Mouse (Mus musculus) C2C12 (cell line): ENCODE results near the gene Scfd2. TPM values are rescaled to one million over a fixed set of nuclear protein-coding genes. Genes with fewer than 3 reads are reported as not detected.

Experiments used
- H3K27me3 ChIP-seq: one replicate; pipeline ENCODE4 v1.6.1; 2011; ENCODE audit not compliant: control insufficient read depth, insufficient read depth, insufficient read length
- H3K36me3 ChIP-seq: one replicate; pipeline ENCODE4 v1.6.1; 2011; ENCODE audit not compliant: control insufficient read depth, insufficient read depth
- H3K4me3 ChIP-seq: one replicate; pipeline ENCODE4 v1.5.1; 2011; ENCODE audit warnings: mild to moderate bottlenecking, control low read depth; ENCODE audit not compliant: poor library complexity, insufficient read depth, severe bottlenecking
- H3K79me2 ChIP-seq: one replicate; pipeline ENCODE4 v1.6.1; 2011; ENCODE audit not compliant: control insufficient read depth, insufficient read depth
- H3K79me3 ChIP-seq: one replicate; pipeline ENCODE4 v1.6.1; 2011; ENCODE audit warnings: low read depth, control low read depth
- H3ac ChIP-seq: one replicate; pipeline ENCODE3; 2011; ENCODE audit warnings: low read depth; ENCODE audit not compliant: control insufficient read depth, insufficient read length
- CEBPB ChIP-seq: IDR thresholded peaks from one replicate; pipeline ENCODE4 v1.6.1; 2011; ENCODE audit warnings: low read depth, mild to moderate bottlenecking, control low read depth, moderate library complexity
- CTCF ChIP-seq: IDR thresholded peaks from one replicate; pipeline ENCODE4 v1.5.1; 2011; ENCODE audit not compliant: control insufficient read depth, insufficient read depth, insufficient read length
- FOSL1 ChIP-seq: IDR thresholded peaks from one replicate; pipeline ENCODE4 v1.8.0; 2011; ENCODE audit warnings: mild to moderate bottlenecking, low read length; ENCODE audit not compliant: poor library complexity, insufficient read depth, severe bottlenecking
- MAX ChIP-seq: IDR thresholded peaks from one replicate; pipeline ENCODE4 v1.6.1; 2011; ENCODE audit warnings: mild to moderate bottlenecking, control low read depth
- MYOD1 ChIP-seq: IDR thresholded peaks from one replicate; pipeline ENCODE4 v1.6.1; 2011; ENCODE audit warnings: low read depth; ENCODE audit not compliant: control insufficient read depth, insufficient read length
- MYOG ChIP-seq: IDR thresholded peaks from one replicate; pipeline ENCODE4 v1.6.1; 2011; ENCODE audit not compliant: control insufficient read depth, insufficient read length; ENCODE audit errors: extremely low read depth
- USF1 ChIP-seq: IDR thresholded peaks from one replicate; pipeline ENCODE4 v1.6.1; 2011; ENCODE audit warnings: low read depth, mild to moderate bottlenecking, control low read depth, moderate library complexity
- polyA plus RNA-seq: library from polyadenylated mRNA; unstranded; fragments of >200 nt; fragmentation: generic; extraction: Trizol; gene quantifications from one replicate; pipeline ENCODE4 v1.2.1, GENCODE M21; 2012; ENCODE audit warnings: missing spikeins

The Scfd2 gene
- polyA plus RNA-seq, 1 experiment = 5.8 TPM

DNA sequence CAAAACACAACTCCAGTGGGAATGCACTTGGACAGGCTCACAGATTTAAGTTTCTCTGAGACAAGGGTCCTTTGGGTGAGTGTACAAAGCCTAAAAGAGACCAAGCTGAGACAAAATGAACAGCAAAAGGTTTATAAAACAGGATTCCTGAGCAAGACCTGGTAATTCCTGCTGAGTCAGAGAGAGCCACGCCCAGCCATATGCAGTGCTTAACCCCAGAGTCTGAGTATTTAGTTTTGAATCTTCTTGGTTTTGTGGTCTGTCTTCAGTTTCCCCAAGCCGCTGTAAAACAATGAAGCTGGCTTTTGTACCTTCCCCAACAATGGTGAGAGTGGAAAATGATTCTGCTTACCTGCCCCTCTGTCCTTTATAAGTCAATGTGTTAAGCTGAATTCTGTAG, 246.3 kb downstream of the Scfd2 start:
- H3K79me3 ChIP-seq = no peaks in the 10 kb centered on the region
- no peak overlapping the region for H3K4me3 ChIP-seq
- H3K79me2 ChIP-seq = no peaks in the 10 kb centered on the region
- no peak overlapping the region for H3ac ChIP-seq
- H3K36me3 ChIP-seq = no peaks in the 10 kb centered on the region
- no peaks in the 10 kb centered on the region for H3K27me3 ChIP-seq
- TF ChIP-seq FOSL1 = no peak
- no peak for TF ChIP-seq CEBPB
- no peak for TF ChIP-seq CTCF
- no peak for TF ChIP-seq MYOG
- TF ChIP-seq MAX = no peak
- no peak for TF ChIP-seq MYOD1
- no peak for TF ChIP-seq USF1

DNA sequence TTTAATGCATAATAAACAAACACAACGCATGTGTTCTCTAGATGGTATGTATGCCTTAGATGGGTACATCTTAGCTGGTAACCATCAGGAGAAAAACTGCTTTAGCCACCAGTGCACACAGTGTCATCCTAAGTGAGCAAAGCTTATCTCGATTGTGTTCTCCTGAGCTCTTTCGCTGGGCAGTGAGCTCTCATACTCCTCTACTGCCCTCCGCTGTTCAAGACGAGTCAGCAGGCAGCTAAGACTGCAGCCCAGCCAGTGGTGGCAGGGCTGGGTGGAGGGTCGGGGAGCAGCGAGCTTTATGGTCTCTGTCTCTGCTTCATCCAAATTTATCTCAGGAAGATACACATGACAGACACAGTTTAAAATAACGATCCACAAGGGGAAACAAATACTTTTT, 248.0 kb downstream of the Scfd2 start:
- no peak overlapping the region for H3K4me3 ChIP-seq
- H3K79me3 ChIP-seq = no peaks in the 10 kb centered on the region
- H3K79me2 ChIP-seq = no peaks in the 10 kb centered on the region
- H3ac ChIP-seq = no peak overlapping the region
- H3K27me3 ChIP-seq = no peaks in the 10 kb centered on the region
- H3K36me3 ChIP-seq = no peaks in the 10 kb centered on the region
- no peak for TF ChIP-seq MAX
- no peak for TF ChIP-seq USF1
- TF ChIP-seq FOSL1 = no peak
- no peak for TF ChIP-seq MYOG
- TF ChIP-seq CEBPB = no peak
- no peak for TF ChIP-seq MYOD1
- TF ChIP-seq CTCF = no peak

DNA sequence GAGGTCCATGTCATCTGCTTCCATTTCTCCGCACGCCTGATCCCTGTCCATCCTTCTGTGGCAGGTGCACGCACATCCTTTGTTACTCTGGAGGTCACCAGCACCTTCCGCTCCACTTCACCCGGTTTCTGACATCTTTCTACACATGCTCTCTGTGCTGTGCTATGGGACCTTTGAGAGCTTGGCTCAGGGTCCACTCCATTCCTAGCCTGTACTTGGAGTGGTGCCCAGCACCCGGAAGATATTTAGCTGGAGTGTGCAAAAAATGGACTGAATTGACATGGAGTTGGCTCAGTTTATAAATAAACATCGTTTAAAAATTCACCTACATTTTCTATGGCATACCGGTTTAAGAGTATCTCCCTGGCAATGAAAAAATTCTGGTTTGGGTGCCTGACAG, 250.1 kb downstream of the Scfd2 start:
- H3ac ChIP-seq = no peak overlapping the region
- no peaks in the 10 kb centered on the region for H3K79me2 ChIP-seq
- TF ChIP-seq MYOG (no peak), CTCF (no peak), USF1 (no peak), MAX (no peak)
- H3K4me3 ChIP-seq = no peak overlapping the region
- no peaks in the 10 kb centered on the region for H3K27me3 ChIP-seq
- H3K79me3 ChIP-seq = no peaks in the 10 kb centered on the region
- no peaks in the 10 kb centered on the region for H3K36me3 ChIP-seq

DNA sequence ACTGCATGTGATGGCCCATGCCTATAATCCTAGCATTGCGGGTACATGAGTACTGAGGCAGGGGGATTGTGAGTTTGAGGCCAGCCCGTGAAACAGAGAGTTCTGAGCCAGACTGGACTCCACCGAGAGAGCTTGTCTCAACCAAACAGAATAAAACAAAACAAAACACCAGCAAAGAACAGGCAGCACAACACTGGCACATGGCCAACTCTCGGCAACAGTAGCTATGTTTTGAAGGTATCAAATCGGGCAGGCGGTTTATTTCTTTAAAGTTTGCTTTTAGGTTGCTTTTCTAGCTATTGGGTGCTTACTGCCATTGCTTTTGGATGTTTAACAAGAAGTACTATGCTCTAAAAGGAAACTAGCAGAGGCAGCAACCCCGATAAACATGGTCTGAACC, 251.9 kb downstream of the Scfd2 start:
- TF ChIP-seq USF1 (no peak), CTCF (no peak), FOSL1 (no peak), MYOG (no peak), CEBPB (no peak), MYOD1 (no peak), MAX (no peak)
- Histone ChIP-seq H3K79me3 (no peaks in the 10 kb centered on the region), H3K27me3 (no peaks in the 10 kb centered on the region), H3K36me3 (no peaks in the 10 kb centered on the region), H3ac (no peak overlapping the region), H3K4me3 (no peak overlapping the region), H3K79me2 (no peaks in the 10 kb centered on the region)

- H3K36me3 ChIP-seq = no peaks in the 10 kb centered on the region
- TF ChIP-seq MYOG = no peak
- TF ChIP-seq MAX = no peak
- TF ChIP-seq MYOD1 = no peak
- TF ChIP-seq CEBPB = no peak
- TF ChIP-seq USF1 = no peak
- TF ChIP-seq FOSL1 = no peak
- TF ChIP-seq CTCF = no peak
- H3K27me3 ChIP-seq = no peaks in the 10 kb centered on the region
These were observed 253.1 kb downstream of the Scfd2 start for GRCm38 (mm10) chr5:74278428-74278827.

GRCm38 (mm10) chr5:74277712-74278111, 253.8 kb downstream of the Scfd2 start:
- no peak for TF ChIP-seq USF1
- TF ChIP-seq CEBPB = no peak
- TF ChIP-seq CTCF = peak; percentile 76
- Histone ChIP-seq H3K79me3 (no peaks in the 10 kb centered on the region), H3K79me2 (no peaks in the 10 kb centered on the region), H3K27me3 (no peaks in the 10 kb centered on the region), H3K36me3 (no peaks in the 10 kb centered on the region), H3K4me3 (no peak overlapping the region), H3ac (no peak overlapping the region)

More at GRCm38 (mm10) chr5:74278428-74278827, 253.1 kb downstream of the Scfd2 start:
- Histone ChIP-seq H3K79me2 (no peaks in the 10 kb centered on the region), H3K79me3 (no peaks in the 10 kb centered on the region), H3ac (no peak overlapping the region), H3K4me3 (no peak overlapping the region)

GRCm38 (mm10) chr5:74277216-74277615, 254.3 kb downstream of the Scfd2 start:
- H3K36me3 ChIP-seq = no peaks in the 10 kb centered on the region
- H3K79me3 ChIP-seq = no peaks in the 10 kb centered on the region
- no peak overlapping the region for H3ac ChIP-seq
- H3K79me2 ChIP-seq = no peaks in the 10 kb centered on the region
- no peaks in the 10 kb centered on the region for H3K27me3 ChIP-seq
- no peak overlapping the region for H3K4me3 ChIP-seq
- TF ChIP-seq FOSL1 (no peak), MYOD1 (no peak), CTCF (no peak), MAX (no peak), CEBPB (no peak), USF1 (no peak), MYOG (no peak)
